Mouse (Mus musculus) C2C12 (cell line): ENCODE data around the gene Zfp800.

Source experiments
- CTCF ChIP-seq: IDR thresholded peaks from one replicate; pipeline ENCODE4 v1.5.1; 2011; ENCODE audit not compliant: control insufficient read depth, insufficient read depth, insufficient read length
- MAX ChIP-seq: IDR thresholded peaks from one replicate; pipeline ENCODE4 v1.6.1; 2011; ENCODE audit warnings: mild to moderate bottlenecking, control low read depth
- MYOD1 ChIP-seq: IDR thresholded peaks from one replicate; pipeline ENCODE4 v1.6.1; 2011; ENCODE audit warnings: low read depth; ENCODE audit not compliant: control insufficient read depth, insufficient read length
- USF1 ChIP-seq: IDR thresholded peaks from one replicate; pipeline ENCODE4 v1.6.1; 2011; ENCODE audit warnings: low read depth, mild to moderate bottlenecking, control low read depth, moderate library complexity

DNA sequence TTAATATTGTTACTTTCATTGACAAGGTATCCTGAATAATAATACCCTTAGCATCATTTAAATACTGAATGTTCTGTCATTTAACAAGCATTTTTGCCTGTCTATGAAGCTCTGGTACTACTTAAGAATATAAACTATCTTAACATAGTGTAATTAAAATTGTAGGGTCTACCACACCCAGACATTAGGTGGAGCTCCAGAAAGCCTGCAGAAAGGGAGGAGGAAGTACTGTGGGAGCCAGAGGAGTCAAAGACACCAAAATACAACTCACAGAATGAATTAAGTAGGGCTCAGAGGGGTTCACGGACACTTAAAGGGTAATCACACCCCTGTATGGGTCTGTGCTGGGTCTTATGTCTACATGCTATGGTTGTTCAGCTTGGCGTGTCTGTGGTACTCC lies 149.6 kb downstream of the Zfp800 start:
- no peak for TF ChIP-seq CTCF
- no peak for TF ChIP-seq MAX
- TF ChIP-seq MYOD1, result no peak
- no peak for TF ChIP-seq USF1
